Mouse (Mus musculus): ENCODE data around the gene Cgn.

Cgn gene

GRCm38 (mm10) chr3:94786367-94786835 lies at the start of gene Cgn:
TSS of gene Cgn (minus strand) at chr3:94786492.
- DNase-seq (ENCODE audit: low spot score) = peak; percentile 53

- DNase-seq (ENCODE audit: low spot score) = no peak
These were observed 49.1 kb upstream of the Cgn start for GRCm38 (mm10) chr3:94835396-94835795.

DNA sequence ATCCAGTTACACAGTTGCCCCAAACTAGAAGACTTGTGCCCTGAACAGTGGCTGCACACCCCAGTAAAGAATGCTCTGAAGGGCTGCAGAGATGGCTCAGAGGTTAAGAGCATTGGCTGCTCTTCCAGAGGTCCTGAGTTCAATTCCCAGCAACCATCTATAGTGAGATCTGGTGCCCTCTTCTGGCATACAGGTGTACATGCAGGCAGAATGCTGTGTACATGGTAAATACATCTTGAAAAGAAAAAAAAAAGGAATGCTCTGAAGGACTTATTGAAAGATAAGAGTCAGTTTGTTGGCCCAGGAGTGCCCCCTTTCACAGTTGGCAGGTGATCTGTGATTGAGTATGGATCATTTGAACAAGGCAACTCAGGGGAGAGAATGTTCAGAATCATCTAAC lies 47.1 kb upstream of the Cgn start:
- DNase-seq (ENCODE audit: low spot score) = no peak

- no peak for DNase-seq (ENCODE audit: low spot score)
These were observed 46.4 kb upstream of the Cgn start for GRCm38 (mm10) chr3:94832701-94833100.

- no peak for DNase-seq (ENCODE audit: low spot score)
These were observed 45.8 kb upstream of the Cgn start for GRCm38 (mm10) chr3:94832100-94832499.

DNA sequence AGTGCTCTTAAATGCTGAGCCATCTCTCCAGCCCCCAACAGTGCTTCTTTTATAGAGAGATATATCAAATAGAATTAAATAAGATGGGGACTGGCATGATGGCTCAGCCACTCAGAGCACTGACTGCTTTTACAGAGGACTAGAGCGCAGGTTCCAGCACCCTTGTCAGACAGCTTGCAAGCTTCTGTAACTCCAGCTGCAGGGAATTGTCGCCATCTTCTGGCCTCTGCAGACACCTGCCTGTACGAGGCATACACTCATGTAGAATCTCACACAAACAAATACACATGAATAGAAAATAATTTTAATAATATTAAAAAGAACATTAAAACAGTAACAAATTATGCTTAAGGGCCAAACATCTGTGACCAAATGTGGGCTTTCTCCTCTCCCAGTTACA lies 37.8 kb upstream of the Cgn start:
- DNase-seq (ENCODE audit: low spot score) = no peak

- no peak for DNase-seq (ENCODE audit: low spot score)
These were observed 35.8 kb upstream of the Cgn start for GRCm38 (mm10) chr3:94822082-94822481.

GRCm38 (mm10) chr3:94821008-94821638 lies 34.8 kb upstream of the Cgn start:
- no peak for DNase-seq (ENCODE audit: low spot score)

GRCm38 (mm10) chr3:94819452-94820425 lies 33.4 kb upstream of the Cgn start:
- DNase-seq (ENCODE audit: low spot score) = no peak

- DNase-seq (ENCODE audit: low spot score) = no peak
These were observed 31.4 kb upstream of the Cgn start for GRCm38 (mm10) chr3:94817731-94818130.

DNA sequence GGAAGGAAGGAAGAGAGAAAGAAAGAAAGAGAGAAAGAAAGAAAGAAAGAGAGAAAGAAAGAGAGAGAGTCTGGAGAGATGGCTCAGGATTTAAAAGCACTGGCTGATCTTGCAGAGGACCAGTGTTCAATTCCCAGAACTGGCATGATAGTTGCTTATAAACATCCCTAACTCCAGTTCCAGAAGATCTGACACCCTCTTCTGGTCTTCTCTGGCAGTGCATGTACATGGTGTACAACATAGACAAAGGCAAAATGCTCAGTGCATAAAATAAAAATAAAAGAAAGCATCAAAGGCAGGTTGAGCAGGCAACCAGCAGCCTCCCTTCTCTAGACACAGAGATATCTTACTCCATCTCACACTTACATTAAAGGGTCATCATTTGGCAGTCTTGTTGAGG lies 29.3 kb upstream of the Cgn start:
- no peak for DNase-seq (ENCODE audit: low spot score)

GRCm38 (mm10) chr3:94814663-94815062 lies 28.4 kb upstream of the Cgn start:
- DNase-seq (ENCODE audit: low spot score) = no peak

DNA sequence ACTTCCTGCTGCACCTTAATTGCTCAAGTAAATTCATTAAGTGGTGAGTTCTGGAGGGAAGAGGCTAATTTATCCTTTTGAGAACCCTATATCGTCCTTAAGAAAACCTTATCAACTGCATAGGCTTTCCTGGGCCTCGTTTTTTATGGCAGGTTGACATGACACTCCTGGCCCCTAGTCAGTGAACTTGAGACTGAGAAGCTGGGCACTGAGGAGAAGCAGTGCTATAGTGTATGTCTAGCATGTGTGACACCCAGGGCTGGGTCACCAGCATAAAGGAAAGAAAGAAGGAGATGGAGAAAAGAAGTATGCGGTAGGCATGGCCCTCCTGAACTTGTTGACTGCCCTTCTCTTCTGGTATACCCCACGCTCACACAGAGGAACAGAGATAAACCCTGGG lies 27.8 kb upstream of the Cgn start:
- DNase-seq (ENCODE audit: low spot score) = no peak

DNA sequence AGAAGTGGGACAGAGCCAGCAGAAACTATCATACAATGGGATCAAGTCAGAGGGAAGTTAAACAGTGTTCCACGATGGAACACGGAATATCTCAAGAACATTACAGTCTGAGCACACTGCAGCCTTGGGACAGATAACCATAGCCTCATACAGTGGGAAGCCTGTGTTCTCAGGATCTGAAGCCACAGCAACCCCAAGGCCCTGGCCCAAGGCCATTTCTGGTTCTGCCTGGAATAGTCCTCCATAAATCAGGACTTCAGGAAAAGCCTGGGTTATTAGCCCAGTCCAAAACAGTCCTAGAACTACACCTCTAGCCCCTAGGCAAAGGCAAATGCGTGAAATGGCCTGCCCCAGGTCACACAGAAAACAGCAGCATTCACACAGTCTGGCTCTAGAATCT lies 27.4 kb upstream of the Cgn start:
- DNase-seq (ENCODE audit: low spot score) = no peak

- DNase-seq (ENCODE audit: low spot score) = no peak
These were observed 25.3 kb upstream of the Cgn start for GRCm38 (mm10) chr3:94811628-94812027.

- DNase-seq (ENCODE audit: low spot score) = no peak
These were observed 22.0 kb upstream of the Cgn start for GRCm38 (mm10) chr3:94808296-94808695.

DNA sequence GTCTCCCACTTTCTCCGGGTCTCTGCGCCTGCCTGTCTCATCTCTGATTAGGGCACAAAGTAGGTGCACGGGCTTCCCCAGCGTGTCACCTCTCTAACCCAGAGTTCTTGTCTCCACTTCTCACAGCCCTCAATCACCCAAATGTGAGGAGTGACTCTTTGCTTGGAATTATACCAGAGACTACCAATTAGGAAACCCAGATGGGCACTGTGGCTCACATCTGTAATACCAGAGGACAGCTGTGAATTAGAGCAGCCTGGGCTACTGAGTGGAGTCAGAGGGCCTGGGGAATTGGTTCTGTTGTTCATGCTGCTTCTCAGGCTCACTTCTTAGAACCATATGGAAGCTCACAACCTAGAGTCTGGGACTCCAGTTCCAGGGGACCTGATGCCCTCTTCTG lies 18.7 kb upstream of the Cgn start:
- DNase-seq (ENCODE audit: low spot score) = no peak

GRCm38 (mm10) chr3:94804146-94804545 lies 17.9 kb upstream of the Cgn start:
- DNase-seq (ENCODE audit: low spot score) = no peak

- no peak for DNase-seq (ENCODE audit: low spot score)
These were observed 9.9 kb upstream of the Cgn start for GRCm38 (mm10) chr3:94796181-94796580.

DNA sequence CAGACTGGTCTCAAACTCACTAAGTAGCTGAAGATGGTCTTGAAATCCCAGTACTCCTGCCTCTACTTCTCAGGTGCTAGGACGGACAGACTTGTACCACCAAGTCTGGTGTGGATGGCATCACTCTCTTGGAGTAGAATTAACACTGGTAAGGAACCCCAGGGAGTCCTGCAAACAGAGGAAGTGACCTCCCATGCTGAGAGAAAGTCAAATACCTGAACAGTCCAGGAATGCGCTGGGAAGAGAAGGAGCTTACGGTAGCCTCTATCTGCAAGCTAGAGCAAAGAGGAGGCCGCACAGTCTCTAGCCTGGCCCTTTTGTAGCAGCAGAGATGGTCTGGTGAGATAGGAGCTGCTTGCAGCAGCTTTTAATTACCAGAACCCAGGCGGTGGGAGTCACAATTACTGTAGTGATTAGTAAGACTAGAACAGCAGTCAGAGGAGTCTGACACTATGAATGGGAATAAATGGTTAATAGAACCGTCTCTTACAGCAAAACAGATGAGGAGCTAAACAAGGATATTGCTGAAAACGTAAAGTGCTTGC lies 9.4 kb upstream of the Cgn start:
- DNase-seq (ENCODE audit: low spot score) = no peak

DNA sequence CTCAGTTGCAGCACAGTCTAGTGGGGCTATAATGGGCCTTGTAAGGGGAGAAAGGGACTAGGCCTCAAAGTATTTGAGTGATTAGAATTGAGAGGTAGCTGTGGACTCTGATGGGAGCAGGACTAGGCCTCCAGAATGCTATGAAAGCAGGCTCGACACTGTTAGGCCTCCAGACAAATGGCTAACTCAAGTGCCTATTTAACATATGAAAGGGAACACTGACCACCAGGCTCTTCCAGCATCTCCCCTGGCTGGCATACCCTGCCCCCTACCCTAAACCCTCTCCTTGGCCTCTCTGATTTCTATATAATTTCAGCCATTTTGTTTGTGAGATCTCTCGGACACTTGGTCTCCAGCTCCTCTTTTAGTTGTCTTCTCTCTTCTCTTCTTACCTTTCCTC lies 8.1 kb upstream of the Cgn start:
- no peak for DNase-seq (ENCODE audit: low spot score)

DNA sequence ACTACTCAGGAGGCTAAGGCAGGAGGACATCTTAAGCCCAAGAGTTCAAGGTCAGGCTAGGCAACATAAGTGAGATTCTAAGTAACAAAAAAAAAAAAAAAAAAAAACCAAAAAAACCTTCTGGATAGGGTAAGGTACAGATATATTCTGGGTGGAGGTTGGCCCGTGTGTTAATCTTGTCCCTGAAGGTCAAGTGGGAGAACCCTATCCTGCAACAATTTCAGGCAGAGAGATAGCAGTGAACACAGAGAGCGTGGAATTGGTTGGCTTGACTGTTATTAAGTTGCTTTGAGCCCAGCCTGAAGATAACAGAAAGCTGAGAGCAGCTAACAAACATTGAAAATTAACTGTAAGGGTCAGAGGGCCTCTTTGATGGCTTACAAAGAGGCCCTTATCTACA lies 7.4 kb upstream of the Cgn start:
- DNase-seq (ENCODE audit: low spot score) = no peak

GRCm38 (mm10) chr3:94792258-94792657 lies 6.0 kb upstream of the Cgn start:
- no peak for DNase-seq (ENCODE audit: low spot score)

Measured in spleen, adult 12 weeks (tissue).